Mouse (Mus musculus) T-cell, adult 2 months (primary cell): ENCODE data around the gene AU021092.
A peak's percentile ranks its signal among the peaks of the same experiment; 100 is the strongest.
"Not testable (repeated sequence)": the region's sequence is repeated elsewhere in the genome, so short reads cannot be mapped to it uniquely, and the experiment has no call there.

Experiments
- DNase-seq: peaks from one replicate; pipeline ENCODE4 v3.0.0; 2022; ENCODE audit warnings: low spot score

The AU021092 gene

DNA sequence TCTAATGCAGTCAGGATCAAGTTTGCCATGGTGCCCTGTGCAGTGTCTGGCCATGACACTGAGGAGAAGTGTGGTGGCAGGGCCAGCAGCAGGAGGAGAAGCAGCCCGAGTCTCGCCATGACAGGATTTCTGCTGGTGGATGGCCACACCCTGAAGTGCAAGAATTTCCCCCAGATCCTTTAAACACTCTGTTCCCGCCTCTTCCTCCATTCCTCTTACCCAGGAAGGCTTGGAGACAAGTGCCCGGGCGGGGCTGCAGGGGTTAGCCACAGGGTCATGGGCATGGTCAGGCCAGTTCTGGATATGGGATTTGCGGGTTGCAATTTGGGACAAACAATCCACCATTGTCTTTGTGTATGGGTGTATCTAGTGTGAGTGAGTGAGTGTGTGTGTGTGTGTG lies at the start of gene AU021092:
AU021092 (minus strand) TSS at position 160 of the 400 bp plus-strand sequence.
- no peak for DNase-seq

DNA sequence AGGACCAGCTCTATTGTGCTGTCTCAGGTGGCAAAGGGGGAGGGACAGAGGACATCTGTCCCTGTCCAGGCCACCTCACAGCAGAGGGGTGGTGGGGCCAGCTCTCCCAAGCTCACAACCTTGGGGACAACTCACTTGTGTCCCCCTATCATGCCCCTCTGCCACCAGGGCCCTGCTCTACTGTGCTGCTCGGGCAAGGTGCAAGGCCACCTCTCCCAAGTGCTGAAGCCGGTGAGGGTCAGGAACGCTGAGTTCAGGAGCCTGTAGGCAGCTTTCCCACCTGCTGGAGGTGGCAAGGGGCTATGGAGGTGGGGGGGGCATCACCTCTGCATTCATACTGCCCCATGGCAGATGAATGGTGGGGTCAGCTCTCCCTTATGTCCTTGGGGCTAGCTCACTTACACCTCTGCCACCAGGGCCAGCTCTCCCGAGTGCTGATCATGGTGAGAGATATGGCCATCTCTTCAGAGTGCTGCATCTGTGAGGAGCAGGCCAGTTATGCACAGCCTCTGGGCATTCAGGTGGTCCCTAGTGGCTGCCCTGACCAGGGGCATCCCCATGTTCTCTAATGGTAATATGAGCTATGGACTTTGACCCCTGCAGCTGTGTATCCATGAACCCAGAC lies 49.4 kb upstream of the AU021092 start:
- DNase-seq, result no peak

DNA sequence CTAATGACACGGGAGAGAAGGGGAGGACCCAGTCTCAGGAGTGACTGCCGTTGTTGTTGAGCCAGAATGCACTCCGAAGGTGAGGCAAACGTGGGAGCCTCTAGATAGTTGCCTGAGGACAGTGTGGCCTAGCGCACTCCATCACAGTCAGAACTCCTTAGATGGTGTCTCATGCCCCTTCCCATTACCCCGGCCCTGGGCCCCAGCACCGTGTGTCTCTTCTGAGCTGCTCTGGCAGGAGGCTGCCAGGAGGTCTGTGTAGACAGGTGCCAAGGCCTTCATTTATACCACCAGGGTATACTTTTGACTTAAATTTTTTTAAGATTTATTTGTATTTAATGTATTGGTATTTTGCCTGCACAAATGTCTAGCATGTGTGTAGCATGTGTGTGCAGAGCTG lies 41.8 kb upstream of the AU021092 start:
- no peak for DNase-seq

- DNase-seq, result no peak
These were observed 41.1 kb upstream of the AU021092 start for GRCm38 (mm10) chr16:5263156-5263555.

- peak; percentile 99 for DNase-seq
These were observed 33.8 kb upstream of the AU021092 start, which contains the start of gene Eef2kmt for GRCm38 (mm10) chr16:5255779-5256496. Eef2kmt (minus strand) TSS chr16:5255983.

DNA sequence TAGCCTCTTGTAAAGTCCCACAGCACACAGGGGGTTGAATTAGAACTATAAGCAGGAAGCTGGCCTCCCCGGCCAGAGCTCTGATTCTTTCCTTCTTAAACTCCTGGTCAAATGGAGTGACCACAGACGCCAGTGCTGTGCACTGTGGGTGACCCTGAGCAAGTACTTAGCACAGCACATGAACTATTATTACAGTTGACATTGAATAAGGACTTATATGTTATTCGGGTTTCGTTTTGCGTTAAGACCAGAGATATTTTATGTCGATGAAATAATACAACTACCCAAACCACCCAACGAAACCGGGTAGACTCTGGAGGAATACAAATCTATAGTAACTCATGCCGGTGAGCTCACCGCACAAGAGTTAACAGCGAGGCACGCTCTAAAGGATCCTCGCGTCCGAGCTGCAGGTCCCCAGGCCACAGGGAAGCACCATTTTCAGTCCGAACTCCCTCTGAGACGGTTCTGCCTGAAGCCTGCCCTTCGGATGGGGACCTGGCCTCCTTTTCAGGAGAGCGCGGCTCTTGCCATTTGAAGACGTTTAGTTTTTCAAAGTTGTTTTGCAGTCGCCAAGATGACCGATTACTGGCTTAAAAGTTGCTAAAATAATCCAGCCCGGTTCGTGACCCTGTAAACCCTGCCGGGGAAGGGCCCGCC lies 33.1 kb upstream of the AU021092 start:
- DNase-seq, result peak; percentile 2

GRCm38 (mm10) chr16:5254346-5255025 lies 32.4 kb upstream of the AU021092 start:
- peak; percentile 85 for DNase-seq

DNA sequence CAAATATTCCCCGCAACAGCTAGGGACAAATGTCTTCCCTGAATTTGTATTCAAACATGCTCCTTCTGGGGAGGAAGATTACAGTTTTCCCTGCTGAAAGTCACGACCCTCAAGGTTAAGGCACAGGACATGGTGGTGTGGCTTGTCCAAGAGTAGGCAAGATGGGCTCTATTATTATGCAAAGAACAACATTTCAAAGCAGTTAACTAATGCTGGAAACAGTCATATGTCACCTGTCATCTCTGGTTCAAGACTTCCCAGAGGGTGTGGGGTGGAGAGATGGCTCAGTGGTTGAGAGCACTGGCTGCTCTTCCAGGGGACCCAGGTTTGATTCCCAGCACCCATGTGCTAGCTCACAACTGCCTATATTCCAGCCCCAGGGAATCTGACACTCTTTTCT lies 30.2 kb upstream of the AU021092 start:
- no peak for DNase-seq

DNA sequence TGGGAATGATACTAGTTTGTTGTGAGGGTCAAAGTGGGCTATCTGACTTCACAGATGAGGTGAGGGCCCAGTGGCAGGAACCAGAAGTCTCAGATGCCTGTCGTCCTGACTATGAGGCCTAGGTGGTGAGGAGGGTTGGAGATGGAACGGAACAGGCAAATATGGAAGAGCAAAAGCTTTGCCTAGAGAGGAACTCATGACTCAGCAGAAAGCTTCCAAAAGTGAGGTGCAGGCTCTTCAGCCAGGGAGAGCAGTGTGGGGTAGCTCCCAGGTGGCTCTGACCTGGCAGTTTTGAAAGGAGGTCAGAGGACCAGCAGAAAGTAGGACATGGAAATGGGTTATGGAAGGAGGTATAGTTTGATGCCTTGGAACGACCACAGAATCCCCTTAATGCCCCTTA lies 28.8 kb upstream of the AU021092 start:
- no peak for DNase-seq

GRCm38 (mm10) chr16:5244411-5244810 lies 22.3 kb upstream of the AU021092 start:
- DNase-seq, result peak; percentile 40

DNA sequence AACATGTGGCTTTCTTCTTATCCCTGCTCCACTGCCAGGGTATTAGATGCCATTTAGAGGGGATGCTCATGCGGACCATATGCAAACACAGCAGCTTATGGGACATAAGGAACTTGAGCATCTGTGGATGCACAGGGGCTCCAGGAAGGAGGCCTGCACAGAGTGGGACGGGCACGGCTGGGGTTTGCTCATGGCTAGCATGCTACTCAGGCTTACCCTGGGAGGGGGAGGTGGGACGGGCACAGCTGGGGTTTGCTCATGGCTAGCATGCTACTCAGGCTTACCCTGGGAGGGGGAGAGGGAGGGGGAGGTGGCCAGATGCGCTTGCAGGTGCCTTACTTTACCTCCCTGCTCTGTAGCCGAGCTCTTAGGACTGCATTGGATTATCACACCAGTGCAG lies 20.8 kb upstream of the AU021092 start:
- DNase-seq, result no peak

GRCm38 (mm10) chr16:5242355-5242754 lies 20.3 kb upstream of the AU021092 start:
- no peak for DNase-seq

DNA sequence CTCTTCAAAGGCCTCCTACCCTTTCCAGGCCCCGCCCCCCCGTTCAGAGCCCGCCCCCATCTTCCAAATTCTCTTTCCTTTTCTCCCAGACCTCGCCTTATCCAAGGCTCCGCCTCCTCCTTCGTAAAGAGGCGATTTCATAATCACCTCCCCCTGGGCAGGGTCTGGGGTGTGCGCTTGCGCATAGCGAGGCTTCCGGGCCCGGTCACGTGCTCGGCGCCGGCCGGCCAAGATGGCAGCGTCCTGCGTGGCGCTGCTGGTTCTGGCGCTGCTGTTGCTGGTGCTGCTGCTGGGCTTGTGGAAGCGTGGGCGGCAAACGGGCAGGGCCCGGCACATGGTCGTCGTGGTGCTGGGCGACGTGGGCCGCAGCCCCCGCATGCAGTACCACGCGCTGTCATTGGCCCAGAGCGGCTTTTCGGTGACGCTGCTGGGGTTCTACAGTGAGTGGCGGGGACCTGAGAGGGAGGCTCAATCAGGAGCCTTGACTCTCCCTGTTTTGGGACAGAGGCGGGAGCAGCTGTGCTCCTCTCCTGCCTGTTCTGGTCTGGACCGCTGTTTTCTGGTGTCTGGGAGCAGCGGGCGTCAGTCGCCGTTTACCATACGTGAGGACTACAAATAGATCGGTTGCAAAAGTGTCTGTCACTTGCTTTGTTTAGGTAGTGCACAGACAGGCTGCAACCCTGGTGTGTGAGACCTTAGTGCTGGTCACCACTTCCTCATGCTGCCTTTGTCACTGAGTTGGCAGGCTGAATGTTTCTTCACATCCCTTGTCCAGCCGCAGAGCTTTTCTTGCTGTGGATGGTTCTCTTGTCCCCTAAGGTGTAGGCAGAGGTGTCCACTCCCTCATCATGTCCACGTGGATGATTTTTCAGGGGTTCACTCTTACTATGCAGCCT lies 11.6 kb upstream of the AU021092 start, which contains the start of gene Alg1:
Alg1 (plus strand) TSS at position 204 of the 896 bp plus-strand sequence.
- DNase-seq, result peak; percentile 91

- no peak for DNase-seq
These were observed 10.9 kb upstream of the AU021092 start for GRCm38 (mm10) chr16:5232982-5233381.

DNA sequence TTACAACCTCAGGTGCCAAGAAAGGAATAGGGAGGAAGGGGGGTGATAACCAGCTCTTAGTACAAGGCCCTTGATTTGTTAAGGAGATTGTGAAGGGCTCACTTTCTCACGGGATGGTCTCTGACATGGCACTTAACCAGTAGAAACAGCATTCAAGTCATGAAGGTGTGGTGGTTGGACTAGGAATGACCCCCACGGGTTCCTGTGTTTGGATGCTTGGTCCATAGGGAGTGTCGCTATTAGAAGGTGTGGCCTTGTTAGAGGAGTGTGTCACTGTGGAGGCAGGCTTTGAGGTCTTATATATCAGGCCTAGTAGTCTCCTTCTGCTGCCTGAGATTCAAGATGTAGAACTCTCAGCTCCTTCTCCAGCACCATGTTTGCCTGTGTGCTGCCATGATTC lies 6.0 kb upstream of the AU021092 start:
- DNase-seq, result not testable (repeated sequence)

GRCm38 (mm10) chr16:5227501-5227900 lies 5.4 kb upstream of the AU021092 start:
- DNase-seq, result not testable (repeated sequence)

GRCm38 (mm10) chr16:5226534-5226933 lies 4.4 kb upstream of the AU021092 start:
- DNase-seq, result not testable (repeated sequence)

GRCm38 (mm10) chr16:5221403-5221802 lies 696 bp downstream of the AU021092 start:
- no peak for DNase-seq

DNA sequence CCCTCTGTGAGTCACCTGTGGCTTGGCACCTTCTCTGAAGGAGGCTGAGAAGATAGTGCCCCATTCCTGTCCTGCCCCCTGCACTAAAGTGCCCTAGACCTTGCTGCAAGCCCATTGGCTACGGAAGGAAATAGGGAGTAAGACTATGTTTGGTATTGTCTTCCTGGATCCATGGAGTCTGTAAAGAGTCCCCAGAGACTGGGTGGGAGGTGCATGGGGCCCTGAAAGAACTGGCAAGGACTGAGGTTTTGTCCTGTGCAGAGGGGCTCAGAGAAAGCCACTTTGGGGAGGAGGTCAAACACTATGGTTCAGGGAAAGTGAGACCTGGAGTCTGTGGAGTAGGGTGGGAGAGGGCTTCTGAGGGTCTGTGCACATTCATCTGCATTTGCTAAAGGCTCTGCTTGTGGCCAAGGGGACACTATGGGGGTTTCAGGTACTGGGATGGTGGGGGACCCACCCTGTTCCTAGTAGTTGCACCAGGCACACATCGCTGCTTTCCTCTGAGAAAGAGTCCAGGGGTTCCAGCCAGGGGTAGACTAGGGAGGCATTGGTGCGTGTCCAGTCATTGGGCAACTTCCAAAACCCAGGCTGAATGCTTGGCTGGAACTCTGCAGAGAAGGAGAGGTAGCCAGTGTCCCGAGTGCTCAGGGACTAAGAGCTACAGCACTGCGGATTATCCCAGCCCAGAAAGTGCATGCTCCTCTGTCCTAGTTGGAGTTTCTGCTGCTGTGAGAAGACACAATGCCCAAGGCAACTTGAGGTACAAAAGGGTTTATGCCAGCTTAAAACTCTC lies 4.6 kb downstream of the AU021092 start:
- DNase-seq, result no peak

DNA sequence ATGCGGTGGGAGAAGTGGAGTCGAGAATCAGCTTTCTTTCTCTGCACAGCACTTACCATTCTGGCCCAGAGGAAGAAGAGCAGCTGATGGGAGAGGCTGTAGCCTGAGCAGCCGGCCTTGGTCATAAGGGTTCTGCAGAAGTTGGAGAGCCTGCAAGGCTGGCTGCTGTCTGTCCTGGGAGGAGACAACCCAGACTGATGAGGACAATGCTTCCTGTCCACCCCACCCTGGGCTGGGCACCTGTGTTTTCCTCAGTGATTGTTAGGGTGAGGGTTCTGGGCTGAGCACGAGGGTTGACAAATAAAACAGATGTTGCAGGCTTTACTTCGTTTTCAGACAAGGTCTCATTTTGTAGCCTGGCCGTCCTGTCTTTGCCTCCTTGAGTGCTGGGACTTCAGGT lies 5.4 kb downstream of the AU021092 start:
- no peak for DNase-seq

GRCm38 (mm10) chr16:5214126-5214525 lies 8.0 kb downstream of the AU021092 start:
- DNase-seq, result no peak
